Mouse (Mus musculus) heart, embryonic 10.5 days (tissue): ENCODE measurements at regions not wholly inside any gene's neighbourhood (a gene's known extent, or its start where the extent isn't known, plus 50 kb on each side); places are given as distances from the start of the nearest gene placed in this dataset.

Experiments
- DNase-seq: peaks from one replicate; pipeline ENCODE4 v3.0.0-alpha.2; 2017; ENCODE audit warnings: low spot score
- H3K27ac ChIP-seq: fragments of 300-500 bp; sonication (generic); 2 replicates; pipeline ENCODE4 v1.5.1; 2016; ENCODE audit warnings: mild to moderate bottlenecking
- H3K27me3 ChIP-seq: fragments of 300-500 bp; sonication (generic); 2 replicates; pipeline ENCODE4 v1.6.1; 2016; ENCODE audit warnings: mild to moderate bottlenecking; ENCODE audit not compliant: poor library complexity, insufficient read depth, severe bottlenecking
- H3K36me3 ChIP-seq: fragments of 300-500 bp; sonication (generic); 2 replicates; pipeline ENCODE4 v1.6.1; 2016; ENCODE audit warnings: mild to moderate bottlenecking, moderate library complexity
- H3K4me1 ChIP-seq: fragments of 300-500 bp; sonication (generic); 2 replicates; pipeline ENCODE4 v1.6.1; 2016; ENCODE audit warnings: mild to moderate bottlenecking
- H3K4me3 ChIP-seq: fragments of 300-500 bp; sonication (generic); 2 replicates; pipeline ENCODE4 v1.5.1; 2016; ENCODE audit warnings: mild to moderate bottlenecking, moderate library complexity
- H3K9me3 ChIP-seq: fragments of 300-500 bp; sonication (generic); 2 replicates; pipeline ENCODE4 v1.6.1; 2016; ENCODE audit warnings: mild to moderate bottlenecking, moderate library complexity
- WGBS: fragments of 180-500 bp; shearing (Covaris S2); methylation state at CpG from one replicate; pipeline ENCODE4 v1.1.7; 2016; 5-methylcytosine and 5-hydroxymethylcytosine counted together

- Histone ChIP-seq H3K27me3 (no peaks in the 10 kb centered on the region), H3K4me1 (no peaks in the 10 kb centered on the region), H3K36me3 (no peaks in the 10 kb centered on the region), H3K27ac (no peak overlapping the region), H3K4me3 (no peak overlapping the region), H3K9me3 (no peaks in the 10 kb centered on the region)
- no peak for DNase-seq
Measured at GRCm38 (mm10) chr5:102311570-102311969, 169.6 kb upstream of the Arhgap24 start.

- Histone ChIP-seq H3K27ac (no peak overlapping the region), H3K36me3 (no peaks in the 10 kb centered on the region), H3K4me1 (no peaks in the 10 kb centered on the region), H3K9me3 (no peaks in the 10 kb centered on the region), H3K27me3 (no peaks in the 10 kb centered on the region), H3K4me3 (no peak overlapping the region)
- WGBS: 79% methylated on average over 2 of the region's 2 CpGs
- DNase-seq: no peak
Measured at GRCm38 (mm10) chr5:102328197-102328784, 152.9 kb upstream of the Arhgap24 start.

- 82% methylated on average over 5 of the region's 5 CpGs for WGBS
- Histone ChIP-seq H3K36me3 (no peaks in the 10 kb centered on the region), H3K9me3 (no peaks in the 10 kb centered on the region), H3K27me3 (no peaks in the 10 kb centered on the region), H3K4me1 (no peaks in the 10 kb centered on the region), H3K27ac (no peak overlapping the region), H3K4me3 (no peak overlapping the region)
- no peak for DNase-seq
Measured at GRCm38 (mm10) chr5:102333894-102334293, 147.3 kb upstream of the Arhgap24 start.

- no peak for DNase-seq
- Histone ChIP-seq H3K27ac (no peak overlapping the region), H3K9me3 (no peaks in the 10 kb centered on the region), H3K4me1 (no peaks in the 10 kb centered on the region), H3K4me3 (no peak overlapping the region), H3K27me3 (no peaks in the 10 kb centered on the region), H3K36me3 (no peaks in the 10 kb centered on the region)
- WGBS: 91% methylated on average over 13 of the region's 13 CpGs
Measured at GRCm38 (mm10) chr5:102334442-102335197, 146.6 kb upstream of the Arhgap24 start.

GRCm38 (mm10) chr5:102366481-102366880 lies 114.7 kb upstream of the Arhgap24 start:
- Histone ChIP-seq H3K27me3 (no peaks in the 10 kb centered on the region), H3K4me3 (no peak overlapping the region), H3K27ac (no peak overlapping the region), H3K4me1 (no peaks in the 10 kb centered on the region), H3K9me3 (no peaks in the 10 kb centered on the region), H3K36me3 (no peaks in the 10 kb centered on the region)
- DNase-seq: no peak
- WGBS: 75% methylated on average over 3 of the region's 3 CpGs

GRCm38 (mm10) chr5:102373309-102373971 lies 107.8 kb upstream of the Arhgap24 start:
- no peaks in the 10 kb centered on the region for H3K4me1 ChIP-seq
- DNase-seq: peak; percentile 13
- no peaks in the 10 kb centered on the region for H3K36me3 ChIP-seq
- no peaks in the 10 kb centered on the region for H3K9me3 ChIP-seq
- no peaks in the 10 kb centered on the region for H3K27me3 ChIP-seq
- H3K4me3 ChIP-seq: no peak overlapping the region
- no peak overlapping the region for H3K27ac ChIP-seq
- whole genome bisulfite sequencing: 66% methylated on average over 6 of the region's 6 CpGs

- no peaks in the 10 kb centered on the region for H3K9me3 ChIP-seq
- peak; percentile 43 for DNase-seq
- 63% methylated on average over 11 of the region's 11 CpGs for WGBS
Measured at GRCm38 (mm10) chr5:102373972-102374755, 107.0 kb upstream of the Arhgap24 start.

GRCm38 (mm10) chr5:102375339-102375738 lies 105.9 kb upstream of the Arhgap24 start:
- WGBS: 81% methylated on average over 2 of the region's 2 CpGs
- Histone ChIP-seq H3K4me1 (no peaks in the 10 kb centered on the region), H3K9me3 (no peaks in the 10 kb centered on the region), H3K27ac (no peak overlapping the region), H3K27me3 (no peaks in the 10 kb centered on the region), H3K36me3 (no peaks in the 10 kb centered on the region), H3K4me3 (no peak overlapping the region)
- DNase-seq: no peak

More at GRCm38 (mm10) chr5:102373972-102374755, 107.0 kb upstream of the Arhgap24 start:
- Histone ChIP-seq H3K4me1 (no peaks in the 10 kb centered on the region), H3K27ac (no peak overlapping the region), H3K36me3 (no peaks in the 10 kb centered on the region), H3K27me3 (no peaks in the 10 kb centered on the region), H3K4me3 (no peak overlapping the region)

- H3K36me3 ChIP-seq: no peaks in the 10 kb centered on the region
- DNase-seq: no peak
- no peak overlapping the region for H3K27ac ChIP-seq
- H3K27me3 ChIP-seq: no peaks in the 10 kb centered on the region
- H3K4me3 ChIP-seq: no peak overlapping the region
- 77% methylated on average over 3 of the region's 3 CpGs for WGBS
- no peaks in the 10 kb centered on the region for H3K4me1 ChIP-seq
- no peaks in the 10 kb centered on the region for H3K9me3 ChIP-seq
Measured at GRCm38 (mm10) chr5:102393941-102394340, 87.2 kb upstream of the Arhgap24 start.

GRCm38 (mm10) chr5:102395608-102396146 lies 85.5 kb upstream of the Arhgap24 start:
- Histone ChIP-seq H3K9me3 (no peaks in the 10 kb centered on the region), H3K27me3 (no peaks in the 10 kb centered on the region), H3K4me3 (no peak overlapping the region), H3K27ac (no peak overlapping the region), H3K36me3 (no peaks in the 10 kb centered on the region), H3K4me1 (no peaks in the 10 kb centered on the region)
- no peak for DNase-seq
- WGBS: 75% methylated on average over 11 of the region's 11 CpGs

GRCm38 (mm10) chr5:102399006-102399405 lies 82.2 kb upstream of the Arhgap24 start:
- H3K4me3 ChIP-seq: no peak overlapping the region
- 75% methylated on average over 4 of the region's 4 CpGs for WGBS
- H3K4me1 ChIP-seq: no peaks in the 10 kb centered on the region
- no peak for DNase-seq
- no peaks in the 10 kb centered on the region for H3K36me3 ChIP-seq
- no peaks in the 10 kb centered on the region for H3K27me3 ChIP-seq
- no peak overlapping the region for H3K27ac ChIP-seq
- no peaks in the 10 kb centered on the region for H3K9me3 ChIP-seq

GRCm38 (mm10) chr5:102417642-102418041 lies 63.5 kb upstream of the Arhgap24 start:
- Histone ChIP-seq H3K4me1 (no peaks in the 10 kb centered on the region), H3K27me3 (no peaks in the 10 kb centered on the region), H3K9me3 (no peaks in the 10 kb centered on the region), H3K27ac (no peak overlapping the region), H3K4me3 (no peak overlapping the region), H3K36me3 (no peaks in the 10 kb centered on the region)
- 78% methylated on average over 5 of the region's 5 CpGs for WGBS
- DNase-seq: no peak
